Mouse (Mus musculus): Measurements from ENCODE around the gene Wfdc10. TPM values are rescaled to one million over a fixed set of nuclear protein-coding genes. Genes with fewer than 3 reads are reported as not detected.

Gene Wfdc10
- total RNA-seq (2023): not detected

DNA sequence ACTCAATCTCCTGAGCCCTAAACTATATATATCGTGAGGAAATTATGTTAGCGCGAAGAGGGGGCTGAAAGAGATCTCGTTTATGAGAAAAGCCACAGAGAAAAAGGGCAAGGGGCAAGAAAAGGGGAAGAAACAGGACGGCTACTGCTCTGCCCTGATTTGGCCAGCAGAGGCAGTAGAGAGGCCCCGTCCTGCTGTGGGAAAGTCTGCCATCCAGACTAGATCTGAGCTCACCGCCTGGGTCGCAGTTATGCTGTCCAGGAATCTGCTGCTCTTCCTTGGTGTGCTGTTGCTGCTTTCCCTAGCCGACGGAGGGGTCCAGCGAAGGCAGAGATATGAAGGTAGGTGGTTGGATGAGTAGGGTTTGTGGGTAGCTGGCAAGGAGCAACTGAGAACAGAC, at the start of gene Wfdc10:
Gene Wfdc10 (plus strand): TSS at position 189 of the 400 bp plus-strand sequence.

DNA sequence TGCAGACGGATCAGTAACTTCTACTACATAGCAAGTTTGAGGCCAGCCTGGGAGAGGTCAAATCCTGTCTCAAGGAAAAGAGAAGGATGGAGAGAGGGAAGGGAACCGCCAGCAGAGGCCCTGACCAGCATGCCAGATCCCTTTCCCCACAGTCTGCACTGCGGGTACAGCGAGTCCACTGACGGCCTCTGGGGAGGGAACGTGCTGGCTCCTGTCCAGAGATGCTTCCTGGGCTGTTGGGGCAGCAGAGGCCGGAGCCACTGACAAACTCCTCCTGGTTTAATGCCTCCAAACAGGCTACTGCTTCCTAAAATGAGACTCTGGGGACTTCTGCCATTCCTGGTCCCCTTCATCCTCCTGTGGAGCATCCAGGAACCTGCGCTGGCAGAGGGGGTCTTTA, 42.4 kb upstream of the Wfdc10 start, which contains the start of the genes Wfdc6b and Wfdc8:
Gene Wfdc6b (plus strand): TSS at position 52 of the 400 bp plus-strand sequence.
Gene Wfdc8 (minus strand): TSS at position 156 of the 400 bp plus-strand sequence.

GRCm38 (mm10) chr2:164638696-164639095, 17.1 kb upstream of the Wfdc10 start, which contains the start of gene Wfdc16:
Gene Wfdc16 (minus strand): TSS chr2:164638796.

DNA sequence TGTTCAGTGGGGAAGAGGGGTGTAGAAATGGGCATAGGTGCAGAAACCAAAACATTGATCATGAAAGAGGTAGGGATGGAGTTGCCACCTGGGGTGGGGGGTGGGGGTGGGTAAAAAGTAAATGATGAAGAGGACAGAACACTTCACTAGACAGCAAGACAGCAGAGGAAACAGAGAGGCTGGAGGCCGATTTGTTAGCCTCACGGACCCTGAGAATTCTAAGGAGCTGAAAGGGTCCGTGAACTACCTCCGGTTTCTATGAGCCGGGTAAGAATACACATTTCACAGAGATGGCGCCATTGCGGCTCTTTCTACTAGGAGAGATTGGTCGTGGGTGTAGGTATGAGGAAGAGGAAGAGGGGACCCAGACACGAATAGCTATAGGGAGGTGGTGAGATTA, 637 bp downstream of the Wfdc10 start, which contains the start of gene Wfdc9:
Gene Wfdc9 (minus strand): TSS at position 101 of the 400 bp plus-strand sequence.

DNA sequence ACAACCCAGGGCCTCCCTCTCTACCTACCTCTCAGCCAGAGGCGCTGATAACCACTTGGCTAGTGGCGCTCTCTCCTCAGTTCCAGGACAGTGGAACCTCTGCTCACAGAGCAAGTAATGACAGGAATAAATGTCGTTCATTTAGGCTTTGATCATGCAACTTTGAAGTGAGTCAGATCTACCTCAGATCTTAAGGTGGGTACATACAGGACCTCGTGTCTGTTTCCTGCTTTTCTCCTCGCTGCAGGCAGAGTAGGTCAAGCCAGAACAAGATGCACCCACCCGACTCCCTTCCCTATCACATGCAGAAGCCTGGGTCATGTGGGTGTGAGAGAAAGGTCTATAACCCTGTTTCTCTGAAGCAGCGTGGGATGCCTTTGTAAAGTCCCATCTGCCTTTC, 18.1 kb downstream of the Wfdc10 start, which contains the start of gene Wfdc11:
Gene Wfdc11 (minus strand): TSS at position 101 of the 400 bp plus-strand sequence.

GRCm38 (mm10) chr2:164684807-164685206, 29.0 kb downstream of the Wfdc10 start, which contains the start of gene Wfdc13:
Gene Wfdc13 (plus strand): TSS chr2:164685107.

GRCm38 (mm10) chr2:164698201-164698600, 42.4 kb downstream of the Wfdc10 start, which contains the start of gene Spint4:
Gene Spint4 (plus strand): TSS chr2:164698501.

Other genes with a start within 250 kb of the Wfdc10 start
- gene Sdc4, start 212.2 kb upstream of the Wfdc10 start, total RNA-seq (2023): 1 to 10 TPM; 3.3 to 3.8 TPM
- gene Sys1, start 199.1 kb upstream of the Wfdc10 start, total RNA-seq (2023): 10 to 100 TPM; 54.0 to 59.5 TPM
- gene Gm20458, start 195.1 kb upstream of the Wfdc10 start, total RNA-seq (2023): not detected
- not detected for gene Trp53tg5, start 182.3 kb upstream of the Wfdc10 start, total RNA-seq (2023)
- gene Dbndd2, start 169.9 kb upstream of the Wfdc10 start, total RNA-seq (2023): 10 to 100 TPM in 1 of 2 experiments, 1 to 10 TPM in 1; 9.3 to 13.0 TPM
- gene Pigt, start 158.5 kb upstream of the Wfdc10 start, total RNA-seq (2023): 10 to 100 TPM; 67.3 to 77.4 TPM
- not detected for gene Wfdc2, start 93.6 kb upstream of the Wfdc10 start, total RNA-seq (2023)
- gene Spint3, start 82.6 kb upstream of the Wfdc10 start, total RNA-seq (2023): not detected
- not detected for gene Wfdc6a, start 70.6 kb upstream of the Wfdc10 start, total RNA-seq (2023)
- not detected for gene Eppin, start 62.5 kb upstream of the Wfdc10 start, total RNA-seq (2023)
- gene Wfdc6b, start 42.5 kb upstream of the Wfdc10 start, total RNA-seq (2023): not detected
- gene Wfdc8, start 42.4 kb upstream of the Wfdc10 start, total RNA-seq (2023): not detected
- gene Wfdc16, start 17.2 kb upstream of the Wfdc10 start, total RNA-seq (2023): not detected
- gene Wfdc9, start 537 bp downstream of the Wfdc10 start, total RNA-seq (2023): not detected
- gene Wfdc11, start 18.0 kb downstream of the Wfdc10 start, total RNA-seq (2023): not detected
- not detected for gene Wfdc13, start 29.1 kb downstream of the Wfdc10 start, total RNA-seq (2023)
- not detected for gene Spint4, start 42.5 kb downstream of the Wfdc10 start, total RNA-seq (2023)
- not detected for gene Spint5, start 59.3 kb downstream of the Wfdc10 start, total RNA-seq (2023)
- gene Wfdc3, start 89.9 kb downstream of the Wfdc10 start, total RNA-seq (2023): under 1 TPM in 1 of 2 experiments, not detected in 1; 0.36 TPM
- gene Dnttip1, start 89.9 kb downstream of the Wfdc10 start, total RNA-seq (2023): 10 to 100 TPM; 41.7 to 46.9 TPM
- 1 to 10 TPM; 2.9 to 9.5 TPM for gene Ube2c, start 113.9 kb downstream of the Wfdc10 start, total RNA-seq (2023)
- gene Tnnc2, start 123.9 kb downstream of the Wfdc10 start, total RNA-seq (2023): not detected
- under 1 TPM; 0.33 to 0.96 TPM for gene Snx21, start 129.8 kb downstream of the Wfdc10 start, total RNA-seq (2023)
- 10 to 100 TPM; 51.6 to 59.8 TPM for gene Acot8, start 148.8 kb downstream of the Wfdc10 start, total RNA-seq (2023)
- gene Zswim3, start 149.1 kb downstream of the Wfdc10 start, total RNA-seq (2023): 1 to 10 TPM; 3.4 to 3.6 TPM
- 10 to 100 TPM; 11.1 to 11.2 TPM for gene Zswim1, start 166.6 kb downstream of the Wfdc10 start, total RNA-seq (2023)
- not detected for gene Spata25, start 172.5 kb downstream of the Wfdc10 start, total RNA-seq (2023)
- gene Ctsa, start 176.8 kb downstream of the Wfdc10 start, total RNA-seq (2023): 100 to 1,000 TPM; 118 to 128 TPM
- 1 to 10 TPM; 1.1 to 1.7 TPM for gene Neurl2, start 177.4 kb downstream of the Wfdc10 start, total RNA-seq (2023)
- 1 to 10 TPM; 5.7 to 6.9 TPM for gene Pltp, start 201.7 kb downstream of the Wfdc10 start, total RNA-seq (2023)
- gene Pcif1, start 223.3 kb downstream of the Wfdc10 start, total RNA-seq (2023): 100 to 1,000 TPM in 1 of 2 experiments, 10 to 100 TPM in 1; 83.5 to 104 TPM

Measured in T-cell, adult 66 days (primary cell).